Mouse (Mus musculus): ENCODE measurements around the gene Smug1. TPM values are rescaled to one million over a fixed set of nuclear protein-coding genes. Genes with fewer than 3 reads are reported as not detected.

Smug1 gene
- polyA plus RNA-seq, 1 experiment = 3.8 TPM

DNA sequence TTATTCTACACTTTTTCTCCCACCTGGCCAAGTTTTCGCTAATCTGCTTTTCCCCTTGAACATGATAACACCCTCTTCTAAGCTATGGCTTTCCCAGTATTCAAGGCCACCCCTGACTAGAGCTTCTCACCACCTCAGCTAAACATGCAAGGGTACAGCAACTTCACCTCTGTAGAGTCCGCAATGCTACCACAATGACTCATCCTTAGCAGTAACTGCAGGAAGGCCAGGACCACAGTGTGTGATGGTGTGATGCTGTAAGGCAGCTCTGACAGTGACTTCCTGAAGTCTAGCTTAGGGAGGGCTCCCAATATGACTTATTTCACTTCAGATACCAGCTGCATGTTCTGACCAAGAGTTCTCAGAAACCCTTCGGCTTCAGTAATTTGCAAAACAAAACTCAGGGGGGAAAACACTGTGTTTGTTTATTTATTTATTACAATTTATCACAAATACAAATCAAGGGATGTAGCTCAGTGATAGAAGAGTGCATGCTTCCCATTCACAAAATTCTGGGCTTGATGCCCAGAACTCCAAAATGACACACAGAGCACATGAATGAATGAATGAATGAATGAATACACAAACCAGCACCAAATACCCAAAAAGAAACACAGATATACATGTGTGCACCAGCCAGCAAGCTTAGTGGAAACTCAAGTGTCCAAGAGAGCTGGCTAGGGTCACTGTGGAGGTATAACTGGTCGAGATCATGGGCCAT lies 13.8 kb downstream of the Smug1 start:
- no peak overlapping the region for H3K27ac ChIP-seq (ENCODE audit: control insufficient read depth, insufficient read depth, low read depth, low read length)
- no peaks in the 10 kb centered on the region for H3K27me3 ChIP-seq (ENCODE audit: control insufficient read depth, insufficient read depth, low read length)
- TF ChIP-seq POLR2A (IDR thresholded peaks at IDR 0.05; ENCODE audit: control insufficient read depth, low read depth, low read length) (no peak), CTCF (IDR thresholded peaks at IDR 0.05; ENCODE audit: control insufficient read depth, insufficient read depth, insufficient replicate concordance, low read depth, low read length) (no peak)
- no peaks in the 10 kb centered on the region for H3K36me3 ChIP-seq (ENCODE audit: control insufficient read depth, insufficient read depth, low read length)
- H3K4me3 ChIP-seq (ENCODE audit: control insufficient read depth, low read depth, low read length) = no peak overlapping the region
- peaks cover 18% of the 10 kb centered on the region for H3K4me1 ChIP-seq (ENCODE audit: control insufficient read depth, insufficient read depth, low read length)

DNA sequence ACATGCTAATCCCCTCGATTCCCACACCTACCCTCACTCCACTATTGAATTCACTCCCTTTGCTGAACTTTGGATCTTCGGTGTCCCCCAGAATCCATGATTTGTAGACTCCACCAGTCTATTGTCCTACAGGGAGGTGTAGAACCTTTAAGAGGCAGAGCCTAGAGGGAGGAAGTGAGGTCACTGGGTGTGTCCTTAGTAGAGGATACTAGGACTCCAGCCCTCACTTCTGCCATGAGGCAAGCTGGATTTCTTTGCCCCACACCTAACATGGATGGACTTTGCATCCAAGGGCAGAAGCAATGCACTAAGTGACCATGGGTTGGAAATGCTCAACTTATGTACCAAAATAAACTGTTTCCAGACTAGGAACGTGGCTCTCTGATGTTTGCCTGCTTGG lies 14.5 kb downstream of the Smug1 start:
- no peak for TF ChIP-seq POLR2A (IDR thresholded peaks at IDR 0.05; ENCODE audit: control insufficient read depth, low read depth, low read length)
- TF ChIP-seq CTCF (IDR thresholded peaks at IDR 0.05; ENCODE audit: control insufficient read depth, insufficient read depth, insufficient replicate concordance, low read depth, low read length) = no peak
- Histone ChIP-seq H3K4me3 (ENCODE audit: control insufficient read depth, low read depth, low read length) (no peak overlapping the region), H3K27me3 (ENCODE audit: control insufficient read depth, insufficient read depth, low read length) (no peaks in the 10 kb centered on the region), H3K4me1 (ENCODE audit: control insufficient read depth, insufficient read depth, low read length) (peaks cover 18% of the 10 kb centered on the region), H3K36me3 (ENCODE audit: control insufficient read depth, insufficient read depth, low read length) (no peaks in the 10 kb centered on the region), H3K27ac (ENCODE audit: control insufficient read depth, insufficient read depth, low read depth, low read length) (no peak overlapping the region)

DNA sequence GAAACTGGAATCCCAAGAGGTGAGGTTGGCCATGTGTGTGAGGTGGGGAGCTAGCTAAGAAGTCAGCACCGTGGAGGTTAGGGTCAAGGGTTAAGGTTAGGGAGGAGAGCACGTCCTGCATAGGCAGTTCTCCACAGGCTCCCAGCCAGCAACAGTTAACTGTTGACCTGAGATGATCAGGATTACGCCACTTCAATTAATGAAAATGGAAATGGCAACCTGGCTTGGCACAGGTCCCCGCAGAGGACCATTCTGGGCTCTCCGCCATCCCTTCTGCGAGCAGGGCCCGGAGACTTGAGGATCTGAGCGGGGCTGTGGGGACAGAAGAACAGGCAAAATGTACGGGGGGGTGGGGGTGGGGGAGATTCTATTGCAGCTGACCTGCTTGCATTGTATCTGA lies 19.1 kb downstream of the Smug1 start:
- H3K27me3 ChIP-seq (ENCODE audit: control insufficient read depth, insufficient read depth, low read length) = no peaks in the 10 kb centered on the region; the same call in 1 of the 2 replicates
- peaks cover 6% of the 10 kb centered on the region for H3K4me1 ChIP-seq (ENCODE audit: control insufficient read depth, insufficient read depth, low read length)
- no peak overlapping the region for H3K4me3 ChIP-seq (ENCODE audit: control insufficient read depth, low read depth, low read length)
- H3K36me3 ChIP-seq (ENCODE audit: control insufficient read depth, insufficient read depth, low read length) = no peaks in the 10 kb centered on the region
- H3K27ac ChIP-seq (ENCODE audit: control insufficient read depth, insufficient read depth, low read depth, low read length) = no peak overlapping the region
- TF ChIP-seq CTCF (IDR thresholded peaks at IDR 0.05; ENCODE audit: control insufficient read depth, insufficient read depth, insufficient replicate concordance, low read depth, low read length) = no peak
- TF ChIP-seq POLR2A (IDR thresholded peaks at IDR 0.05; ENCODE audit: control insufficient read depth, low read depth, low read length) = no peak

DNA sequence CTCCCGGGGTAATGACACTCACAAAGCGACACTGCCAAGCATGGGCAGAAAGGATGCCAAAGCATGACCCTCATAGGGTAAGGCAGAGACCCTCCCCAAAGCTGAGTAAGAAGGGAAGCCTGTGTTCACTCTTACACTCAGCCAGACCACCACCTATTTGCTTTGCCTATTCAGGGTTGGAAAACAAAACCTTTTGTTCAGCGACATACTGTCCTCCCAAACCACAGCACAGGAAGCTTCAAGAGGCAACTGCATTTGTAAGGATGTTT lies 19.5 kb downstream of the Smug1 start:
- Histone ChIP-seq H3K27me3 (ENCODE audit: control insufficient read depth, insufficient read depth, low read length) (no peaks in the 10 kb centered on the region; the same call in 1 of the 2 replicates), H3K27ac (ENCODE audit: control insufficient read depth, insufficient read depth, low read depth, low read length) (no peak overlapping the region), H3K4me3 (ENCODE audit: control insufficient read depth, low read depth, low read length) (no peak overlapping the region), H3K4me1 (ENCODE audit: control insufficient read depth, insufficient read depth, low read length) (peaks cover 6% of the 10 kb centered on the region), H3K36me3 (ENCODE audit: control insufficient read depth, insufficient read depth, low read length) (no peaks in the 10 kb centered on the region)
- TF ChIP-seq CTCF (IDR thresholded peaks at IDR 0.05; ENCODE audit: control insufficient read depth, insufficient read depth, insufficient replicate concordance, low read depth, low read length) = no peak
- TF ChIP-seq POLR2A (IDR thresholded peaks at IDR 0.05; ENCODE audit: control insufficient read depth, low read depth, low read length) = no peak

DNA sequence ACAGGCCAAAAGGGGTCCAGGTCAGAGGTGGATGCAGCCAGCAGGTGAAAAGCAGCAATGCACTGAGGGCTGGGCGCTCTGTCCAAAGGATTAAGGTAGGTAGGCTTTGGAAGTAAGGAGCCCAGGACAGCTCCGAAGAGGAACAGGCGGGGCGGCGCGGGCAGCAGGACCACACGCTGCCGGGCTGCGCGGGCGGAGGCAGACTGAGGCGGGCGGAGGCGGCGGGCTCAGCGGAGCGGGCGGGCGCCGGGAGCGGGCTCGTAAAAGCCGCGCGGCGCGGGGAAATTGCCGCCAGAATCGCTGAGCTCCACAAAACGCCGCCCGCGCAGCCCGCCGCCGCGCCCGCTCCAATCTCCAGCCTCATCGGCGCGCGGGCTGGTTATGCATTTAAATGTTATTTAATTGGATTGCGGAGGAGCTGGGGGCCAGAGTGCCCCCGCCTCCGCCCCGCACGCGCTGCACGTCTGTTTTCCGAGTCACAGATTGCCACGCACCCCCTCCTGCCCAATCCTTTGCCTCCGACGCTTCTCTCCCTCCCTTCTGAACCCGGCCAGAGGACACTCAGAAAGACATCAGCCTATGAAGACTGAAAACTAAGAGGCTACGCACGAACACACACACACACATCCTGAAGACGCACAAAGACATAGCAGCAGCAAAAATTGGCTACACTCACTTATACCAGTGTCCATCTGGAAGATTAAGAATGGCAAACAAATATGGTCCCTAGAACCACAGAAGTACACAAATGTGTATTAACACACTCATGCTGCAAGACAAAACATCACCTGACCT lies 20.1 kb downstream of the Smug1 start:
- H3K4me3 ChIP-seq (ENCODE audit: control insufficient read depth, low read depth, low read length) = peak overlapping the region; percentile 51
- H3K4me1 ChIP-seq (ENCODE audit: control insufficient read depth, insufficient read depth, low read length) = peaks cover 6% of the 10 kb centered on the region
- no peaks in the 10 kb centered on the region for H3K36me3 ChIP-seq (ENCODE audit: control insufficient read depth, insufficient read depth, low read length)
- H3K27me3 ChIP-seq (ENCODE audit: control insufficient read depth, insufficient read depth, low read length) = no peaks in the 10 kb centered on the region; the same call in 1 of the 2 replicates
- TF ChIP-seq CTCF (IDR thresholded peaks at IDR 0.05; ENCODE audit: control insufficient read depth, insufficient read depth, insufficient replicate concordance, low read depth, low read length) (no peak), POLR2A (IDR thresholded peaks at IDR 0.05; ENCODE audit: control insufficient read depth, low read depth, low read length) (no peak)
- no peak overlapping the region for H3K27ac ChIP-seq (ENCODE audit: control insufficient read depth, insufficient read depth, low read depth, low read length)

DNA sequence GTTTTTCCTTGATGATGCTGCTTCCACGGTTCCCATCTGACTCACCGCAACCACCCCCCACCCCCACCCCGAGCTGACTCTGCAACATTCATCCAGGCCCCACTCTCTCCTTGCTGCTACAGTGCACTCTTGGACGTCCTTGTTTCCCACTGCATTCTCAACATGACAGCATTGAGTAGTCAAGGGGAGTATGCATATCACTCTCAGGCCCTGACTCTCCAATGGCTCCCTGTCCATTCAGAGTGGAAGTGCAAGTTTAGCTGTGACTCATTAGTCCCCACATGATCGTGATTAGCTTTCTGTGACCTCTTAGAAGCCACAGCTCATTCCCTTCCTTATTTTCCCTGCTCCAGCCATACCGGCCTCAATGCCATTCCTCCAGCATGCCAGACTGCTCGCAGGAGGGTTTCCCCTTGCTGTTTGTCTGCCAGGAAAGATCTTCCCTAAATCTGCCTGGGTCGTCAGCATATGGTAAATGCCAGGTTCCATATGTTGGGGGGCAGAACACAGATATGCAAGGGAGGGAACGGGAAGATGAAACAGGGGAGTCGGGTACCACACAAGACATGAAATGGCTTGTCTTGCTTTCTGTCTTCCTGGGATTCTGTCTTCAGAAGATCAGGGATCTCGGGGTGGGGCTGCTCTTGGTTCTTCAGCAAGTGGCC lies 21.1 kb downstream of the Smug1 start:
- TF ChIP-seq CTCF (IDR thresholded peaks at IDR 0.05; ENCODE audit: control insufficient read depth, insufficient read depth, insufficient replicate concordance, low read depth, low read length) = no peak
- TF ChIP-seq POLR2A (IDR thresholded peaks at IDR 0.05; ENCODE audit: control insufficient read depth, low read depth, low read length) = no peak
- no peak overlapping the region for H3K4me3 ChIP-seq (ENCODE audit: control insufficient read depth, low read depth, low read length)
- no peaks in the 10 kb centered on the region for H3K36me3 ChIP-seq (ENCODE audit: control insufficient read depth, insufficient read depth, low read length)
- H3K4me1 ChIP-seq (ENCODE audit: control insufficient read depth, insufficient read depth, low read length) = peaks cover 6% of the 10 kb centered on the region
- no peak overlapping the region for H3K27ac ChIP-seq (ENCODE audit: control insufficient read depth, insufficient read depth, low read depth, low read length)
- H3K27me3 ChIP-seq (ENCODE audit: control insufficient read depth, insufficient read depth, low read length) = no peaks in the 10 kb centered on the region; the same call in 1 of the 2 replicates

DNA sequence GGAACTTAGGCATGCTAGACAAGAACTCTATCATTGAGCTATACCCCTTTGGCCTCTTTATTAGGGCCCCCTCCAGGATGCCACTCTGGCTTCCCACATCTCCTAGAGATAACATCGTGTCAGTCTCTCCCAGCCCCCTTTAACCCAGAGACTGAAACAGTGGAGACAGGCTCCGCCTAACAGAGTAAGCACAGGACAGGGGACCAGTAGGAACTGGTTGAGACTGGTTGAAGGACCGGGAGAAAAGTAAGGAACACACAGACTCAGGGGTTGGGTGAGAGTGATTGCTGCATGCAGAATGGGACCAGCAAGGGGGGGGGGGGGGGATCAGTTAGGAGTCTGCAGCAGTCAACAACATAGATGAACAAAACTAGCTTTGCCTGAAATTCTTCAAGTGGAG lies 22.7 kb downstream of the Smug1 start:
- H3K27me3 ChIP-seq (ENCODE audit: control insufficient read depth, insufficient read depth, low read length) = no peaks in the 10 kb centered on the region; the same call in 1 of the 2 replicates
- H3K36me3 ChIP-seq (ENCODE audit: control insufficient read depth, insufficient read depth, low read length) = no peaks in the 10 kb centered on the region
- no peak overlapping the region for H3K27ac ChIP-seq (ENCODE audit: control insufficient read depth, insufficient read depth, low read depth, low read length)
- peaks cover 6% of the 10 kb centered on the region for H3K4me1 ChIP-seq (ENCODE audit: control insufficient read depth, insufficient read depth, low read length)
- no peak for TF ChIP-seq POLR2A (IDR thresholded peaks at IDR 0.05; ENCODE audit: control insufficient read depth, low read depth, low read length)
- no peak for TF ChIP-seq CTCF (IDR thresholded peaks at IDR 0.05; ENCODE audit: control insufficient read depth, insufficient read depth, insufficient replicate concordance, low read depth, low read length)
- no peak overlapping the region for H3K4me3 ChIP-seq (ENCODE audit: control insufficient read depth, low read depth, low read length)

Data from testis, adult 2 months (tissue).